Mouse (Mus musculus) thymus, adult 2 months (tissue): Measurements from ENCODE around the gene Zdhhc4.

Experiments
- CTCF ChIP-seq: fragments of 200-500 bp; IDR thresholded peaks from 2 replicates; pipeline ENCODE4 v1.5.1; 2012; ENCODE audit warnings: mild to moderate bottlenecking, control low read depth, low read length, moderate library complexity, borderline replicate concordance; ENCODE audit not compliant: control insufficient read depth, poor library complexity, insufficient read depth; ENCODE audit errors: extremely low read depth
- POLR2A ChIP-seq: fragments of 200-500 bp; IDR thresholded peaks from 2 replicates; pipeline ENCODE4 v1.6.1; 2012; ENCODE audit warnings: mild to moderate bottlenecking, low read length, control low read depth, moderate library complexity; ENCODE audit not compliant: control insufficient read depth, poor library complexity, insufficient read depth; ENCODE audit errors: extremely low read depth

DNA sequence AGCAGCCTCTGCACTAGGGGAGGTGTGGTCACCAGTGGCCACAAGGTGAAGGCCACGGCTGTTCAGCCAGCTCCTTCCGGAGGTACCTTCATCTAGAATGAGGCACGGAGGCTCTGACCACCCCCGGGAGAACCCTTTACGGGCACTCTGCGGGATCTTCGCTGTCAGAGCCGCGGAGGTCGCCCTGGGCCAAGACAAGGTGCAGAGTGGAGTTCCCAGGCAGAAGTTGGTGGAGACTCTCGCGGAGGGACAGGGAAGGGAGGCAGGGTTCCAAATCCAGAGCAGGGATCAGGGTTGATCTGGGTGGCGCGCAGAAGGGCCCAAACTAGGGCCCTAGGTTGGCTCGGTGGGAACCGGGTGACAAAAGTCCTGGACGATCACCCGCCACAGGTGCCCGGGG lies 36.2 kb downstream of the Zdhhc4 start:
- TF ChIP-seq CTCF: no peak
- no peak for TF ChIP-seq POLR2A
